Mouse (Mus musculus) adrenal gland, postnatal 0 days (tissue): ENCODE data around the gene Pdcd4. TPM values are rescaled to one million over a fixed set of nuclear protein-coding genes. Genes with fewer than 3 reads are reported as not detected.

ENCODE experiments used
- polyA plus RNA-seq: library from polyadenylated mRNA; unstranded; fragments of >200 nt; fragmentation: Nextera tagmentation; extraction: Ambion mirVana; gene quantifications from 2 replicates; pipeline ENCODE4 v1.2.1, GENCODE M21; 2015

The Pdcd4 gene
- 85.1 and 119 TPM in 2 replicates for polyA plus RNA-seq

GRCm38 (mm10) chr19:53892061-53892460 lies at the start of gene Pdcd4:
TSS of gene Pdcd4 (plus strand) at chr19:53892231.

GRCm38 (mm10) chr19:53943802-53944785 lies 52.1 kb downstream of the Pdcd4 start, which contains the start of the genes Shoc2 and Bbip1:
TSS of gene Shoc2 (plus strand) at chr19:53944306.
TSS of gene Bbip1 (minus strand) at chr19:53944627.

Other genes starting within 250 kb of the Pdcd4 start
- 0.63 and 0.79 TPM in 2 replicates for gene Rbm20, start 214.9 kb upstream of the Pdcd4 start, polyA plus RNA-seq
- 27.9 and 28.3 TPM in 2 replicates for gene Shoc2, start 52.1 kb downstream of the Pdcd4 start, polyA plus RNA-seq
- 87.4 and 142 TPM in 2 replicates for gene Bbip1, start 52.4 kb downstream of the Pdcd4 start, polyA plus RNA-seq
- 0.69 and 2.2 TPM in 2 replicates for gene Adra2a, start 151.9 kb downstream of the Pdcd4 start, polyA plus RNA-seq